8 mouse cellular contexts compared by ENCODE assay signal in genomic region chr2:31305684-31306083, GRCm38 (mm10). TPM values are rescaled to one million over a fixed set of nuclear protein-coding genes. Genes with fewer than 3 reads are reported as not detected.
DNase-seq lines count a peak whose midpoint lies in the region; ATAC-seq and TF ChIP-seq lines count a peak whose summit lies in the region.

No protein-coding gene starts in this region.

- no peaks in the 10 kb centered on the region for H3K27me3 ChIP-seq in heart, adult 2 months (ENCODE audit: control insufficient read depth, insufficient read depth, low read length)
- no peaks in the 10 kb centered on the region for H3K27me3 ChIP-seq in embryonic facial prominence, embryonic 14.5 days (replicated peaks; ENCODE audit: control insufficient read depth, insufficient read depth, low read length)

- TF ChIP-seq POLR2A in heart, adult 2 months (IDR thresholded peaks at IDR 0.05; ENCODE audit: insufficient read depth, low read depth, low read length) = no peak

- H3K4me1 ChIP-seq in heart, adult 2 months (ENCODE audit: control insufficient read depth, insufficient read depth, low read length) = no peaks in the 10 kb centered on the region
- no peaks in the 10 kb centered on the region for H3K4me1 ChIP-seq in embryonic facial prominence, embryonic 14.5 days (ENCODE audit: control insufficient read depth, insufficient read depth, low read length)

- no peak for TF ChIP-seq EP300 in heart, adult 2 months (IDR thresholded peaks at IDR 0.05; ENCODE audit: insufficient read depth, low read depth, low read length)

- H3K4me3 ChIP-seq in heart, adult 2 months = no peak overlapping the region
- no peak overlapping the region for H3K4me3 ChIP-seq in embryonic facial prominence, embryonic 14.5 days (ENCODE audit: low read depth, low read length)

- H3K36me3 ChIP-seq in heart, adult 2 months (ENCODE audit: control insufficient read depth, insufficient read depth, low read length) = no peaks in the 10 kb centered on the region
- H3K36me3 ChIP-seq in embryonic facial prominence, embryonic 14.5 days (ENCODE audit: control insufficient read depth, insufficient read depth, low read length) = no peaks in the 10 kb centered on the region

- 0 out of 2 replicates have a peak, but pooled peaks have one; percentile 41 for ATAC-seq in embryonic facial prominence, embryonic 14.5 days (ENCODE audit: low read depth)

- H3K79me2 ChIP-seq in heart, adult 2 months (replicated peaks; ENCODE audit: control insufficient read depth, insufficient read depth, low read length) = no peaks in the 10 kb centered on the region

- H3K4me2 ChIP-seq in embryonic facial prominence, embryonic 14.5 days (ENCODE audit: low read depth, low read length) = no peak overlapping the region

- no peak overlapping the region for H3K27ac ChIP-seq in heart, adult 2 months
- no peak overlapping the region for H3K27ac ChIP-seq in embryonic facial prominence, embryonic 14.5 days (replicated peaks; ENCODE audit: low read depth, low read length)

- peak; percentile 65 for TF ChIP-seq CTCF in heart, adult 2 months (IDR thresholded peaks at IDR 0.05)

- intact Hi-C loops in heart, adult 2 months (cut with DNase I) = no loop called here
- intact Hi-C loops in heart, postnatal 25 days (cut with DNase I) = no loop called here

- H3K9ac ChIP-seq in heart, adult 2 months (ENCODE audit: low read depth, low read length) = no peak overlapping the region
- H3K9ac ChIP-seq in embryonic facial prominence, embryonic 14.5 days (ENCODE audit: low read depth, low read length) = no peak overlapping the region

- WGBS in heart, adult 2 months = 55% methylated on average over 4 of the region's 4 CpGs
- WGBS in embryonic facial prominence, embryonic 14.5 days = 35% methylated on average over 4 of the region's 4 CpGs

- DNase-seq in heart, adult 2 months = peak; percentile 51 to 55
- no peak for DNase-seq in heart, postnatal 25 days (ENCODE audit: low spot score)
- peak; percentile 24 for DNase-seq in urinary bladder, postnatal 14 days (ENCODE audit: low spot score)
- no peak for DNase-seq in urinary bladder, adult 2 months (ENCODE audit: low spot score)
- no peak for DNase-seq in embryonic facial prominence, embryonic 14.5 days (ENCODE audit: low spot score)
- DNase-seq in lung, postnatal 10 days = peak; percentile 54
- DNase-seq in yolk sac, embryonic 10.5 days (ENCODE audit: low spot score) = no peak
- no peak for DNase-seq in layer of hippocampus, adult 8-10 months (ENCODE audit: low spot score in 2 of 2)

- no peaks in the 10 kb centered on the region for H3K9me3 ChIP-seq in embryonic facial prominence, embryonic 14.5 days (ENCODE audit: control insufficient read depth, low read length)

RNA-seq across cellular contexts. Expression of gene Hmcn2, which starts 8.5 kb away (rescaled TPM):
- total RNA-seq in heart, adult 2 months (2021) = 1 to 10 TPM; 7.2 to 8.3 TPM
- 22.8 and 24.3 TPM in 2 replicates for polyA plus RNA-seq in heart, adult 2 months (2012; rRNA removed)
- 10 to 100 TPM; 13.2 to 14.5 TPM for total RNA-seq in heart, postnatal 25 days (2021)
- 45.4 and 53.8 TPM in 2 replicates for polyA plus RNA-seq in urinary bladder, adult 2 months (2012; rRNA removed)
- polyA plus RNA-seq in embryonic facial prominence, embryonic 14.5 days (2014; fragmentation: Nextera tagmentation; extraction: Ambion mirVana) = 1.0 TPM in 2 replicates
- under 1 TPM; 0.17 to 0.34 (median 0.23) TPM for total RNA-seq in layer of hippocampus, adult 8-10 months (2022)

Comparison
In these comparisons a context has a peak if more than half of its experiments do, and no peak if none do; other contexts are left out.
1. DNase-seq: peak in heart, adult 2 months (2 of 2), urinary bladder, postnatal 14 days (single experiment) and lung, postnatal 10 days (single experiment); none in heart, postnatal 25 days (single experiment), urinary bladder, adult 2 months (single experiment), embryonic facial prominence, embryonic 14.5 days (single experiment), yolk sac, embryonic 10.5 days (single experiment) and layer of hippocampus, adult 8-10 months (0 of 2).
2. RNA of gene Hmcn2, which starts 8.5 kb away (total RNA-seq): 13.2 to 14.5 TPM in heart, postnatal 25 days and 7.2 to 8.3 TPM in heart, adult 2 months; 0.17 to 0.34 TPM in layer of hippocampus, adult 8-10 months; every median in the first group is over 4 times any median in the second.